Mouse (Mus musculus) erythroid progenitor cell, adult 5-6 weeks (primary cell): ENCODE results near the gene Pigk. TPM values are rescaled to one million over a fixed set of nuclear protein-coding genes. Genes with fewer than 3 reads are reported as not detected.
"Not testable (repeated sequence)": the region's sequence is repeated elsewhere in the genome, so short reads cannot be mapped to it uniquely, and the experiment has no call there.

Source experiments
- ATAC-seq: replicated peaks from 2 replicates; pipeline ENCODE4 v1.8.0; 2016; ENCODE audit warnings: moderate number of reproducible peaks, mild to moderate bottlenecking, moderate TSS enrichment, inconsistent platforms; ENCODE audit not compliant: poor library complexity, low FRiP score, severe bottlenecking
- total RNA-seq, 2 experiments: library from RNA; stranded (forward) in 1 of 2; stranded (reverse) in 1 of 2; fragments of 150-400 nt in 1 of 2; fragments of 186-747, 209-891 nt in 1 of 2; gene quantifications; 2 replicates each; pipeline versions ENCODE4 v1.2.3 to v1.2.4; 2015 to 2017; ENCODE audit warnings: low replicate concordance in 2 of 2

The Pigk gene
- total RNA-seq (2015; ENCODE audit: low replicate concordance) (9.4 and 21.4 TPM in 2 replicates), total RNA-seq (2017; ENCODE audit: low replicate concordance) (17.6 and 27.5 TPM in 2 replicates)

DNA sequence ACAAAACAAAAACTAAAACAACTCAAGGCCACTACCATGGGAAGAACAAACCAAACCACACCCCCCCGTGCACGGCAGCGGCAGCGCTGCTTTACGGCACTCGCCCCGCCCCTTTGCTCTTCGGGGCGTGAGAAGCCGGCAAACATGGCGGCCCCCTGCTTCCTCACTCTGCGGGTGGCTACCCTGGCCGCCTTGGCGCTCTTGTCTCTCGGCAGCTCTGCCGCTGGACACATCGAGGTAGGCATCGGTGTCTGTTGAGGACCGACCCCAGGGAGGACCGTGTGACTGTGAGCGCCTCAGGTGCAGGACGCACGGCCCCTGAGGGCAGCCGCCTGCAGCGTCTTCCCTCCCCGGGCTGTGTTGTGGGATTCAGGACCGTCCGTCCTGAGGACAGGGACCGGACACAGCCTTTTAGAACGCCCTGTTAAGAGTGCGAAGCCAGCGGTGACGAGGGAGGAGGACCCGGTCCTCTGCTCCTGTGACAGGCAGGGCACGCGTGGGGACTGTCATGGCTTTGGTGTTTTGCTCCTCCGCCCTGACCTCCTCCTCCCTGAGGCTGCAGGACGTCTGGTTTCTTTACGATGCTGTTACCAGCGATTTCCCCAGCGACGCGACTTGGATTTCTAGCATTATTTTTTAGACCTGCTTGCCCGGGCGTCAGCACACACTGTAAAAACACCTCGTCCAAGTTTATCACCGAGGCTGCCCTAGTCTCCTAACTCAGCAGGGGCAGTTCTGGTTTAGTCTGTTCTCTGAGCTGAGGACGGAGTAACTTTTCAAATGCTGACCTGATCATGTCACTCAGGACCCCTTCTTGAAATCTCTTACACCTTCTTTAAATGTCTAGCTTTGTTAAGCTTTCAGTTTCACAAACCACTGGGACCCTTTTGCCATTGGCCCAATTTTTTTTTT, at the start of gene Pigk:
TSS of gene Pigk (plus strand) at position 110 of the 912 bp plus-strand sequence.
- ATAC-seq, result peak; percentile 94

DNA sequence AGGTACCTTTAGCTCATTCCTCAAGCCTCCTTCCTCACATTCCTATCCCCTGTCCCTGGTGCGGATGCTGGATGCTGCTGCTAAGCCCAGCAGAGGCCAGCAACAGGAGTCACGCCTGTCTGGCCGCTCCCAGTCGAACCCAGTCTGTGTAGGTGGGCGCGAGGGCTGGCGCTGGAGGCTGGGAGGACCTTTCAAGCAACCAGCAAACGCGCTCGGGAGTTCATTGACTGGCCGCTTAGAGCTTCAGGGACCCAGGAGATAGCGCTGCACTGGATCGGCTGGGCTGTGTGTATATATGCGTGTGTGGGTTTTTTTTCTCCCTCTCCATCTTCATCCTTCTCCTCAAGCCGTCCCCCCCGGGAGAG, 46.9 kb upstream of the Pigk start:
- ATAC-seq, result no peak

DNA sequence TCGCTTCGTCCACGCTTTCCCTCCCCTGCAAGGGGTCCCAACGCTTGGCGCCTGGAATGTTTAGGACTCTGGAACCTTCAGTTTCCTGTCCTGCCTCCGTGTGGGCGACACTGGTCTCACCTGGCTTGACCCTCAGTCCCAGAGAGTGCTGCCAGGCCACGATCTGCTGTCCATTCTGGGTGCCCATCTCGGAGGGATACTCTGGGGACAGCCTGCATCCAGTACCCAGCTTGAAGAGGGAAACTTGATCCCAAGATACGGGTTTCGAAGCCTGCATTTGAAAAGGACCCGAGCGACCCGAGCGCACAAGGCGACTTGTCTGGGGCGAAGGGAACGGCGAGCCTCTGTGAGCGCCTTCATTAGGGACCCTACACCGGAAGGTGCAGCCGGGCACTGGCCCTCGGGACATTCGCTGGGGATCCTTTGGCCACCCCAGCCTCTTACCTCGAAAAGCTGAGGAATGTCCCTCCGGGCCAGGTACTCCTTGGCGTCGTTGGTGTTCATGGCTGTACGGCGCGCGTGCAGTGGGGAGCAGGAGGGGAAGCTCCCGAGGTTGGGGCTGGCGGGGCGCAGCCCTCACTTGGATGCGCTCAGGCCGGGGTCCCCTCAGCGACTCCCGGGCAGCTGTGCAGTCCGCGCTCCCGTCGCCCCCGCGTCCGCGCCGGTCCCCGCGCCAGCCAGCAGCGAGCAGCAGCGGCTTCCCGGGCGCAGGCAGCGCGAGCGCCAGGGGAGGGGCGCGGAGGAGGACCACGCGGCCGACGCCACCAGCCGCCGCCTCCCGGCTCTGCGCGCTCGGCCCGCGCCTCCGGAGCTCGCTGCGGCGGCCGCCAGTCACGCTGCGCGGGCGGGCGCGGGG, 46.3 kb upstream of the Pigk start:
- no peak for ATAC-seq

DNA sequence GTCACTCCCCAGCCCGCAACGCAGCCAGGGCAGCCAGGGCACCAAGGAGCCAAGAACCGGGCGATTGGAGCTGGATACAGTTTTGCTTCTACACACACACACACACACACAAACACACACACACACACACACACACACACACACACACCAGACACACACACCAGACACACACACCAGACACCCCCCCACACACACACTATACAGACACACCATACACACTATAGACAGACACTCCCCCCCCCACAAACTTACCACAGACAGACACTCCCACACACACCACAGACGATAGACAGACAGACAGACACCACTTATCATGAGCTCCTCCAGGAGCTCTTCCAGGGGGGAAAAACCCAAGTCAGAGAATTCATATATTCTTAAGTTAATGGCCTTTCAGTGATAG, 45.7 kb upstream of the Pigk start, which contains the start of gene Ak5:
TSS of gene Ak5 (minus strand) at position 122 of the 400 bp plus-strand sequence.
- ATAC-seq, result no peak

DNA sequence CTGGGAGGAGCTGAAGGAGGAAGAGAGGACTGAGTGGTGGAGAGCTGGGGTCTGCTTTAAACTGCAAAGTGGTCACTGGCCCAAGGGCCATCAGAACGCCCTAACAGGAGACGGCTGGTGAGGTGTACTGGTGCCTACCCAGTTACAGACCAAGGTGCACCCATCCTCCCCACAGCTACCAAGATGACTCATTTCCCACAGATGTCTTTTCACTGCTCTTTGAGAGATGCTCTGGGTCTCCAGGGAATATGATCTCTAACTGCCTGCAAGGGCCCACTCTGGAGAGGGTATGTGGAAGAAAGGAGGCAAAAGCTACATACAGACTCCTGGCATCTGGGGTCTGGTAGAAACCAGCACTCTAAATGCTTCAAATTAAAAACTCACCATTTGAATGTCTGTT, 45.1 kb upstream of the Pigk start:
- no peak for ATAC-seq

DNA sequence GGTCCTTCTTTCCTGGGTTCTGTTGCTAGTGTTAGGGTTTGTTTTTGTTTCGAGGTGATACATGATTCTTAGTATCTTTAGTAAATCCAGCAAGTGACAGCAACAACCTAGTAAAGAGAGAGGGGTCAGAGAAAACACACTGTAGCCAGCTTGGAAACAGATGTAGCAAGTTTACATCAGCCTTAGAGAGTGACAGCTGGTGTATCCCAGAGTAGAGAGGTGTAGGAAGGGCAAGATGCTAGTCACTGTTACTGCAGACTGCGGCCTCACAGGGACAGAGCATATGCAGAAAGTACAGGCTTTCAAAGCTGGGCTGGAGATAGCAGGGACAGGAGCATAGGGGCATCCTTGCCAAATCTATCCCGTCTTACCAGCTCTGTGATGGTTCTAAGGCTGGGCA, 44.1 kb upstream of the Pigk start:
- ATAC-seq, result no peak

DNA sequence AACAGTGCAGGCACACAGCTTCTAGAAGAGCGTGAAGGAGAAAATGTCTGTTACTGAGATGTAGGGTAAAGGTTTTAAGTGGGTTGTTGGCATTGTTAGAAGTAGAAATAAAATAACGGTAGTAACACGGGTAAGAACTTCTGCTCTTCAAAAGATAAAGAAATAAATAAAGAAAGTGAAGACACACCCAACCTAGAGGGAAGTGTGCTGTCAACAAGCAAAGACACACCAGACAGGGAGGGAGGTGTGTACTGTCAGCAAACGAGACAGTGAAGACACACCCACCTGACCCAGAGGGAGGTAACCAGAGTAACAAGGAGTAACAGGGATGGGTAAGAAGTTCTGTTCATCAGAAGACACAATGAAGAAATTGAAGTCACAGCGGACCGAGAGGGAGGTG, 39.2 kb upstream of the Pigk start:
- no peak for ATAC-seq

DNA sequence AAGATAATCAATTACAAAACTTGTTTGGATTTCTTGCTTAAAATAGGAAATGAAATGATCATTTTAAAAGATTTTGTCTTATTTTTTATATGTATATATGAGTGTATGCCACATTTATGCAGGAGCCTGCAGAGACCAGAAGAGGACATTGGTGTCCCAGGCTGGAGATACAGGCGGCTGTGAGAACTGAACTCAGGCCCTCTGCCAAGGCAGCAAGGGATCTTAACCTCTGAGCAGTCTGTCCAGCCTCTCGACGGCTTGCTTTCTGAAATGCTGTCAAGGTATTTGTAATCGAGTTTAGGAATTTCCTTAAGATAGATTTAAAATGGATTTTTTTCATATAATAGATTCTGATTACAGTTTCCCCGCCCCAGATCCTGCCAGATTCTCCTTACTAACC, 25.4 kb upstream of the Pigk start:
- no peak for ATAC-seq

DNA sequence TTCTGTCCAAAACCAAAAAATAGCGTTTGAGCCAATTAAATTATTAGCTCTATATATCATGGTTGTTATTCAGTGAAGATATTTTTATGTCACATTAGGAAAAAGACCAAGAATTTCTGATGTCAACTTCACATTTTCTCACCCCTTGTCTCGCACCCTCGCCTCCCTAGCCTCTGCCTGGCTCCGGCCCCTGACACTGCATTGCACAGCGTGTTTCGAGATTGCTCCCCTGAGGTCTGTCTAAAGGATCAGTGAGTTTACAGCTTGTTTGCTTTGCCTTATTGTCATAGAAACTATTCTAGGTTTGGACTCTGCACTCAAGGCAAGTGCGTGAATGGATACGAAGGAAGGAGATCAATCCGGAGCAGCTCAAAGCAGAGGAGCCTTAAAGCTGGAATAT, 24.8 kb upstream of the Pigk start:
- no peak for ATAC-seq

DNA sequence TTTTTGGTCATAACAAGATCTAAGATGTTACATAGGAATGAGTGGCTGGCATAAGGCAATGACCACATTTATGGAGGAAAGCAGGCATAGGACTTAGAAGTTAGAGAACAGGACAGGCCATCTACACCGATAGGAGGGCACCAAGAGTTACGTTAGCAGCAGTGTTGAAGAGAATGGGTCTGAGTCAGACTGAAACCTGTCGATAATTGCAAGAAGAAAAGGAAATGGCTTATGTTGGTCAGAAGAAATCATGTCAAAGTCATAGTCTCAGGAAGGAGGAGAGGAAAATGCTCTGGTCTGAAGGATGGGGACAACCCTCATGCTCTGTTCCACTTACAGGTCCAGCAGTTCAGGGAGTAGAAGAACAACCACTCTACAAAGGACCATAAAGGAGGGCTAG, 18.9 kb upstream of the Pigk start:
- no peak for ATAC-seq

DNA sequence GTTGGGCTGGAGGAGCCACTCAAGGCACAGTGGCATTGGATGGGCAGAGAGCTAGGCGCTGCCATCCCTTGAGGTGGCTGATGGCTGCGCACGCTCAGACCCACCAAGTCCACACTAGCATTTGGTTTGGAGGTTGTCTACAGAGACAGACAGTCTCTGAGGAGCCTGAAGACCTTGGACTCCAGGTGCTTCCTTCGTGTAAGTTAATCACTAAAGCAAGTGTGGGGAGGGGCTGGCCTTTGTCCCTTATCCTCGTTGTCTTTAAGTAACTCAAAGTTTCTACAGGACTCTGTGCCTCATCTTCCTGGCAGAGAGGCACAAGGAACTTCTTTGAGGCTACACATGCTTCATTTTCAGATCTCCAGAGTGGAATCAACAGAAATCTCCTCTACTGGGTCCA, 15.9 kb upstream of the Pigk start:
- ATAC-seq, result no peak

DNA sequence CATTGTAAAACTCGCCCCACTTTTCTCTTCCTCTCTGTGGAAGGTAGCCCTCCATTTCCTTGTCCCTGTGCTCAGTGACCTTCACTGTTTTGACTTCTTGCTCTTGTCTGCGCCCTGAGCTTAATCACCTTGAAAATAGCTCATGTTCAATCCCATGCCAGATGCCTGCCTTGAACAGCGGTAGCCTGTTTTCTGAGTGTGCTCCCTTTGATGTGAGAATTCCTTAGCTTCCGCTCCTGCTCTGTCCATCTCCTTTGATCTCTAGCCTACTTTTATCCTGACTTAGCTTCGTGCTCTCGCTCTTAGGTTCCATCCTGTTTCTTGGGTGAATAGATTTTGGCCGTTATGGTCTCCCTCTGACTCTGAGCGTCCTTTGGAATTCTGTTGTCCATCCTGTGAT, 14.6 kb upstream of the Pigk start:
- ATAC-seq, result no peak

DNA sequence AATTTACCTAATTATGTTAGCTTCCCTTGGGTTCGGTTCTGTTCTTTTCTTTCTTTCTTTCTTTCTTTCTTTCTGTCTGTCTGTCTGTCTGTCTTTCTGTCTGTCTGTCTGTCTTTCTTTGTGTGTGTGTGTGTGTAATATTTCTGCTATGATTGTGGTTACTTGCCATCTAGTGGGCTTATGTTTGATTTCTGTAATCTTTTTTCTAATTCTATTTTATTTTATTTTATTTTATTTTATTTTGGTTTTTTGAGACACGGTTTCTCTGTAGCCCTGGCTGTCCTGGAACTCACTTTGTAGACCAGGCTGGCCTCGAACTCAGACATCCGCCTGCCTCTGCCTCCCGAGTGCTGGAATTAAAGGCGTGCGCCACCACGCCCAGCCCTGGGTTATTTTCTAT, 12.4 kb upstream of the Pigk start:
- not testable (repeated sequence) for ATAC-seq

DNA sequence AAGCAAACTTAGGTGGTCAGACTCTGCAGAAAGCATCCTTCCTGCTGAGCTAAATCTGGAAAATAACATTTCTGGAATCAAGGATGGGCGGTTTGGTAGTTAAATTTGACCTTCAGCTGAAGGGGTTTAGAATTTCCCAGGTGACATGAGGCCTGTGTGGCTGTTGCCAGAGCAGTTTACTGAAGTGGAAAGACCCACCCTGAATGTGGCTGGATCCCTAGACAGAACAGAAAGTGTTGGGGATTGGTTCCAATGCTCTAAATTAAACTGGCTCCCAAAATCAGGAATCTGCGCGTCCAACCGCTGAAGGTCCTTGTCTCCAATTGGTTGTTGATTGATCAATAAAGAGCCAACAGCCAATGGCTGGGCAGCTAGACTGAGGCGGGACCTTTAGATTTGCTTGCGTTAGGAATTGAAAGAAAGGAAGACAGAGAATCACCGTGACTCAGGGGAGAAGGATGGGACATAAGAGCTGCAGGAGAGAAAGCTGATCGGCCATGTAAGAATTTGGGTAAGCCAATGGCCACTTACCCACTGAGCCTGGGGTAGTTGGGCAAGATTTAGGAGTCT, 11.5 kb upstream of the Pigk start:
- no peak for ATAC-seq

DNA sequence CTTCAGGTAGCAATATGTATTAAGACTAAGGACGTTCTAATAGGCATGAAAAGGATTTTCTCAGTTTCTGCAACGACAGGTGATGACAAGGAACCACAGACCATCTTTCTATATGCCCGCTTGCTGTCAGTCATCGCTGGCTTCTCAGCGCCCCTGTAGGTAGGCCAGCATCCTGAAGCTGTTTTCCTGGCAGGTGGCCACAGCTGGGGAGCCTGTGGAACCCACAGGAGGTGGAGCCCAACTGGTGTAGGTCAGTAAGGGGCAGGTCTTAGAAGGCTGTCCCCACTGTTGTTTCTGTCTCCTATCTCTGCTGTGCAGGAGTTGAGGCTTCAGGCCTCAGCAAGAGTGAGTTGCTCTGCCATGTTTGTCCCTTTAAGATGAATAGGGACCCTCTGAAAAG, 8.1 kb upstream of the Pigk start:
- ATAC-seq, result no peak

DNA sequence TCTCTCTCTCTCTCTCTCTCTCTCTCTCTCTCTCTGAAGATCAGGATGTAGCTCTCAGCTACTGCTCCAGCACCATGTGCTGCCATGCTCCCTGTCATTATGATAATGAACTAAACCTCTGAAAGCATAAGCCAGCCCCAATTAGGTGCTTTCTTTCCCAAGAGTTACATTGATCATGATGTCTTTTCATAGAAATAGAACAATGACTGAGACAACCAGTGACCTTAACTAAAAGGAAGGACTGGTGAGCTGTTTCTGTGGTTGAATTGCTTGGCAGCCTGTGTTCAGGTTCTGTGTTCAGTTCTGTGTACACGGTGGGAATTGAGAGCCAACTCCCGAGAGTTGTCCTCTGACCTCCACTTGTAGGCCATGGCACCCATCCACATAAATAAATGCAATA, 7.0 kb upstream of the Pigk start:
- ATAC-seq, result no peak

DNA sequence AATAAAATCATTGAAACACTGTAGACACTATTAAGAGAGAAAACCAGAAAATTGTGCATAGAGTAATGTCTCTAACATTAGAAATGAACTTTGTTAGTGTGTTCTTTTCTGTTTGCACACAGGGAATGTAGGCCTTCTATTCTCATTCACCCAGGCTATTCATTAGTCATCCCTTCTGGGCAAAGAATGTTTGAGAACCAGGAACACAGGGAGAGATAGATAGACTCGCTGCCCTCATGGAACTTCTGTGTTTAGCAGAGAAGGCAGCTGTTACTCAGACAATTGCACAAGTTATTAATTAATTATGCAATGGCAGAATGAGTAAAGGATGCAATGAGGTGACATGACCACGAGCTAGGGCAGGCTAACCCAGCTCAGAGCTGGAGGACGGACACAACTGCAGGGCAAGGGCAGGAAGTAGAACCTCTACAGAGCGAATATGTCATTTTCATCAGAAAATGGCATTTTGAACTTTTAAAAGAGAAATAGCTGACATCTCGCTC, 6.5 kb upstream of the Pigk start:
- no peak for ATAC-seq

DNA sequence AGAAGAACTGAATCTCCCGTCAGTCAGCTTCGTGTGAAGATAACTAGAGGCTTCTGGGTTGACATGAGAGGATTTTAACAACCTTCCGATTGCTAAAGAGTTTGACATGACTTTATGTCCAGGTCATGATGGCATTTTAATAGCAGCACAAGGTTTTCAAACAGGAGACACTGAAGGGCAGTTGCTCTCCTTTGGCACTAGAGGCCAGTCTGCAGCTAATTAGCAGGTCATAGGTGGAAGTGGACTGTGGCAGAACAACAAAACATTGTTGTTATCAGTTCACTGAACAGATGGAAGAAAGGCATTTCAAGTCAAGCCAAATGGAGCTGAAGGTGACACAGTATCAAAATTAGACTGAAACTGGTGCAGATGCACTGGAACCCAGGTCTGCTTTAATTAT, 4.0 kb upstream of the Pigk start:
- no peak for ATAC-seq

DNA sequence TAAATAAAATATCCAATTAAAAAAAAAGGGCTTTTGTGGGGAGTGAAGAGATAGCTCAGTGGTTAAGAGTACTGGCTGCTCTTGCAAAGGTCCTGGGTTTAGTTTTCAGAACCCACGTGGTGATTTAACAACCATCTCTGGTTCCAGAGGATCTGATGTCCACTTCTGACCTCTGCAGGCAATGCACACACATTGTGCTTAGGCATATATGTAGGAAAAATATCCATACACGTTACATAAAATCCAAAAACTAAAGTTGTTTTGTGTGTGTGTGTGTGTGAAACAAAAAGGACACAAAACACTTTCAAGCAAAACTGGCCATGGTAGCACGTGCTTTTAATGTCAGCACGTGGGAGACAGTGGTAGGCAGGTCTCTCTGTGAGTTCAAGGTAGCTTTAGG, 943 bp upstream of the Pigk start:
- no peak for ATAC-seq

DNA sequence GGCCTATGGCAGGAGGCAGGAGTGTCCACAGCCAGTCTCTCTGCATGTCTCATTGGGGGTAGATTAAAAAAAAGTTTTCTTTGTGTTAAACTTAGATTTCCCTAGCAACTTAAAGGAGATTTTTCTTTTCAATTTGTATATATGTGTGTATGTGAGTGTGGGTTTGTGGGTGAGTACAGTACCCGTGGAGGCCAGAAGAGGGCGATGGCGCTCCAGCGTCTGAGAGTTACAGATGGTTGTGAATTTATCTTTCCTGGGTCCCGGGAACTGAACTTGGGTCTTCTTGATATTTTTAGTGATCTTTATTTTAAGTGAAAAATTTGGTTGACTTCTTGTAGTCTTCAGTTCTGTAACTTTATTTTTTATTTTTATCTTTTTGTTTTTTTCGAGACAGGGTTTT, 7.4 kb downstream of the Pigk start:
- ATAC-seq, result no peak
